Mouse (Mus musculus) testis, adult 2 months (tissue): ENCODE data around the gene Rab8a.

Source experiments
- CTCF ChIP-seq: fragments of 200-500 bp; IDR thresholded peaks from 2 replicates; pipeline ENCODE4 v1.5.1; 2012; ENCODE audit warnings: low read depth, mild to moderate bottlenecking, inconsistent platforms, low read length, moderate library complexity; ENCODE audit not compliant: control insufficient read depth, insufficient read depth, insufficient replicate concordance
- POLR2A ChIP-seq: fragments of 200-500 bp; IDR thresholded peaks from 2 replicates; pipeline ENCODE4 v1.6.1; 2012; ENCODE audit warnings: low read depth, mild to moderate bottlenecking, inconsistent platforms, low read length, moderate library complexity; ENCODE audit not compliant: control insufficient read depth

- TF ChIP-seq CTCF (peak; percentile 46; the same call in 1 of the 2 replicates), POLR2A (no peak)
Measured at GRCm38 (mm10) chr8:72177346-72177925, 16.4 kb downstream of the Rab8a start.
